Comparison of ENCODE assay signal across 8 mouse cellular contexts in genomic region chr14:75876320-75877043, GRCm38 (mm10). TPM values are rescaled to one million over a fixed set of nuclear protein-coding genes. Genes with fewer than 3 reads are reported as not detected.
DNase-seq lines count a peak whose midpoint lies in the region; ATAC-seq lines count a peak whose summit lies in the region.

No protein-coding gene starts in this region.

- peak overlapping the region; percentile 38 for H3K4me2 ChIP-seq in embryonic facial prominence, embryonic 12.5 days (replicated peaks)
- H3K4me2 ChIP-seq in limb, embryonic 11.5 days (ENCODE audit: low read depth, severe bottlenecking), result peak overlapping the region; percentile 23; the same call in 1 of the 2 replicates

- no peak overlapping the region for H3K27ac ChIP-seq in embryonic facial prominence, embryonic 12.5 days
- H3K27ac ChIP-seq in limb, embryonic 11.5 days (replicated peaks; ENCODE audit: low read depth, low read length), result no peak overlapping the region

- no peak overlapping the region for H3K9ac ChIP-seq in embryonic facial prominence, embryonic 12.5 days
- H3K9ac ChIP-seq in limb, embryonic 11.5 days (ENCODE audit: low read length), result peak overlapping the region; percentile 34; the same call in 1 of the 2 replicates

- WGBS in embryonic facial prominence, embryonic 12.5 days, result 14% methylated on average over 21 of the region's 21 CpGs
- WGBS in limb, embryonic 11.5 days, result 16% methylated on average over 21 of the region's 21 CpGs

- H3K4me1 ChIP-seq in embryonic facial prominence, embryonic 12.5 days, result no peaks in the 10 kb centered on the region
- no peaks in the 10 kb centered on the region for H3K4me1 ChIP-seq in limb, embryonic 11.5 days (ENCODE audit: control insufficient read depth, insufficient read depth, low read length)

- ATAC-seq in embryonic facial prominence, embryonic 12.5 days (ENCODE audit: insufficient number of reproducible peaks, insufficient read depth, low FRiP score, low TSS enrichment), result peak; percentile 42; the same call in 1 of the 2 replicates
- peak; percentile 71 for ATAC-seq in limb, embryonic 11.5 days (ENCODE audit: insufficient number of reproducible peaks, low FRiP score, low TSS enrichment, low read depth)
- ATAC-seq in monocyte, adult 5-6 weeks (replicated peaks; ENCODE audit: insufficient number of reproducible peaks, low FRiP score, low TSS enrichment, poor library complexity, severe bottlenecking), result peak; percentile 69

- no peaks in the 10 kb centered on the region for H3K36me3 ChIP-seq in embryonic facial prominence, embryonic 12.5 days
- H3K36me3 ChIP-seq in limb, embryonic 11.5 days (ENCODE audit: control insufficient read depth, insufficient read depth, low read length), result no peaks in the 10 kb centered on the region

- no peaks in the 10 kb centered on the region for H3K27me3 ChIP-seq in embryonic facial prominence, embryonic 12.5 days
- no peaks in the 10 kb centered on the region for H3K27me3 ChIP-seq in limb, embryonic 11.5 days (ENCODE audit: control insufficient read depth, insufficient read depth, low read length)

- peak overlapping the region; percentile 17 for H3K4me3 ChIP-seq in embryonic facial prominence, embryonic 12.5 days
- H3K4me3 ChIP-seq in limb, embryonic 11.5 days (ENCODE audit: low read depth, low read length), result no peak overlapping the region

- DNase-seq in A20 (ENCODE audit: low read depth, low spot score), result peak; percentile 81
- DNase-seq in adrenal gland, postnatal 36 days, result peak; percentile 74 to 83
- DNase-seq in heart, adult 8-10 months (ENCODE audit: low spot score), result peak; percentile 62
- peak; percentile 58 to 80 for DNase-seq in kidney, adult 8-10 months
- DNase-seq in limb, embryonic 11.5 days (ENCODE audit: low spot score), result peak; percentile 92
- DNase-seq in spleen, postnatal 14 days (ENCODE audit: low spot score in 2 of 2), result peak; percentile 13 to 51

- H3K9me3 ChIP-seq in embryonic facial prominence, embryonic 12.5 days, result no peaks in the 10 kb centered on the region
- 0 out of 2 replicates have a peak, but pooled peaks cover 3% of the 10 kb centered on the region for H3K9me3 ChIP-seq in limb, embryonic 11.5 days (ENCODE audit: control insufficient read depth, low read length)

RNA-seq across cellular contexts. Expression of gene Tpt1, which starts 31.6 kb away (rescaled TPM):
- total RNA-seq in adrenal gland, postnatal 36 days (2021), result 1,000 to 10,000 TPM; 2,956 to 3,131 TPM
- 956 and 977 TPM in 2 replicates for polyA plus RNA-seq in embryonic facial prominence, embryonic 12.5 days (2016; fragmentation: Nextera tagmentation; extraction: Ambion mirVana)
- 1,000 to 10,000 TPM; 2,668 to 3,319 (median 3,029) TPM for total RNA-seq in heart, adult 8-10 months (2022)
- polyA plus RNA-seq in limb, embryonic 11.5 days (2014; fragmentation: Nextera tagmentation; extraction: Ambion mirVana), result 1,077 and 1,093 TPM in 2 replicates
- total RNA-seq in monocyte, adult 5-6 weeks (2017), result 1,522 to 2,093 TPM (median 2,001 TPM) in 3 replicates

Comparison
In these comparisons a context has a peak if more than half of its experiments do, and no peak if none do; other contexts are left out.
1. DNase-seq: peak in every context shown above with its lines; median percentile 92 in limb, embryonic 11.5 days; 81 in A20; 78 in adrenal gland, postnatal 36 days; 69 in kidney, adult 8-10 months; 62 in heart, adult 8-10 months; 32 in spleen, postnatal 14 days.